Mouse (Mus musculus) bone marrow macrophage, adult 2 months (primary cell): ENCODE data around the gene Acbd4.

ENCODE experiments used
- CTCF ChIP-seq: IDR thresholded peaks from 2 replicates; pipeline ENCODE4 v1.5.1; 2012; ENCODE audit warnings: low read depth, mild to moderate bottlenecking, low read length, moderate library complexity
- POLR2A ChIP-seq: IDR thresholded peaks from 2 replicates; pipeline ENCODE4 v1.6.1; 2012; ENCODE audit warnings: mild to moderate bottlenecking, low read depth, low read length, borderline replicate concordance

DNA sequence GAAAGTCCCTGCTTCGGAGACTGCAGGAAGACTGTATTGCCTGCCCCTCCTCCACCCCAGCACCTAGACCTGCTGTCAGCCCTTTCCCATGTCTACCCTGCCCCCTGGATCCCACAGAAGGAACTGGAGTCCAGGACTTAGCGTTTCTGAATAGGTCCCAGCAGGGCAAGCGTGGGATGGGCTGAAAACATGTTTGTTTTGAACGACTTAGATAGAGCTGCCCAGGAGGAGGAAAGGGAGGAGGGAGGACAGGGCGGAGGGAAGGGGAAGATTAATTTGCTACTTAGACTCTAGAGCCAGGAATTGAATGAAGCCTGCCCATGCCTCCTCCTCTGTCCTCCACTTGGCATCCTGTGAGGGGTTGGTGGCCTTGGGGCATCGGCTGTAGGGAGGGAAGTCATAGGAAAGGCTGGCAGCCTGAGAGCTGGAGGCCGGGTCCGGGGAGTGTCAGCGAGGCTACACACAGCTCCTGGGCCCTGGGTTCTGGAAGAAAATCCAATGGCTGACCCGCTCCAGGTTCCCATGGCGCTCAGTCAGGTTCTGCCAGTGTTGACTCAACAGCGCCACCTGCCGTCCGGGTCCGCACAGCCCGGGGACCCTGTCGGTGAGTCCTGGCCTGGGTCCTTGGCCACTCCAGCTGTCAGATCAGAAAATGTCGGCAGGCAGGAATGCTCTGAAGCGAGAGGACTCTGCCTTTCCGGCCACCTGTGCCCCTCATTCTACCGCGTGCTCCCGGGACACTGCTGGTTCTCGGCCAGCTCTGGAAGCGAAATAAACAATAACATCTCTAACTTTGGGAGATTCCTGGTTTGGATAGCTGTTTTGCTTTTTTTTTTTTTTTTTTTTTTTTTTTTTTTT lies 57.4 kb downstream of the Acbd4 start:
- TF ChIP-seq CTCF (peak; percentile 76), POLR2A (no peak)
